ENCODE assay signal across 27 mouse cellular contexts in the genomic region with DNA sequence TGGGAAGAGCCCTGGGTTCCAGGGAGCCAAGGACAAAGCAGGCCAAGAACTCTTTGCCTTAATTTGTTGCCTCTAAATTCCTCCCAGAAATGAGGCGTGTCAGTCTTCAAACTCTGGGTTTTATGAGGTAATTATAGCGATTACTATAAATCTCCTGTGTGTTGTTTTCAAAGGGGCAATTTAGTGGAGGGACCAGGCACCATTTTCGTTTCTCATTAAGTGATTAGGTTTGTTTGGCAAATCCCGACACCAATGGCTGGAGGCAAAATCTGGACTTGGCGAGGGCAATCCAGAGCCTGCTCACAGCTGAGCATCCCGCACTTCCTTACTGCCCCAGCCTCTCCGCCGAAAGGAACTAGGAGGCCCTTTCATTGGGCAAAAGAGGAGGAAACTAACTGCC. TPM values are rescaled to one million over a fixed set of nuclear protein-coding genes. Genes with fewer than 3 reads are reported as not detected.
DNase-seq lines count a peak whose midpoint lies in the region; ATAC-seq and TF ChIP-seq lines count a peak whose summit lies in the region.
"Had no signal": no experiment of that assay in that cellular context is flagged by ENCODE, and none has a peak within 500 bp of the region (broad histone marks: within the 10 kb centered on the region; RNA-seq: fewer than 3 reads in every experiment).

No protein-coding gene starts in this region.

- H3K27me3 ChIP-seq in limb, embryonic 14.5 days (ENCODE audit: control insufficient read depth, insufficient read depth, low read length): peaks cover 34% of the 10 kb centered on the region
- H3K27me3 ChIP-seq: stomach, embryonic 15.5 days had no signal

- no peak overlapping the region for H3K9ac ChIP-seq in limb, embryonic 14.5 days (ENCODE audit: low read depth, low read length, severe bottlenecking)
- H3K9ac ChIP-seq: heart, embryonic 13.5 days; hindbrain, embryonic 12.5 days; limb, embryonic 12.5 days; liver, embryonic 15.5 days; neural tube, embryonic 15.5 days; stomach, embryonic 15.5 days had no signal

- peaks cover 6% of the 10 kb centered on the region; the same call in 1 of the 2 replicates for H3K4me1 ChIP-seq in limb, embryonic 14.5 days (ENCODE audit: control insufficient read depth, insufficient read depth, low read length)
- H3K4me1 ChIP-seq: heart, embryonic 13.5 days; liver, embryonic 15.5 days; stomach, embryonic 15.5 days had no signal

- 11% methylated on average over 8 of the region's 8 CpGs for WGBS in limb, embryonic 14.5 days

- H3K36me3 ChIP-seq in limb, embryonic 14.5 days (ENCODE audit: control insufficient read depth, insufficient read depth, low read length): no peaks in the 10 kb centered on the region
- H3K36me3 ChIP-seq: heart, embryonic 13.5 days; hindbrain, embryonic 12.5 days; limb, embryonic 12.5 days; liver, embryonic 15.5 days; neural tube, embryonic 15.5 days; stomach, embryonic 15.5 days had no signal

- TF ChIP-seq POLR2A in limb, embryonic 14.5 days (IDR thresholded peaks at IDR 0.05; ENCODE audit: borderline replicate concordance, extremely low read depth, insufficient read depth, insufficient read length): no peak

- no peak overlapping the region for H3K27ac ChIP-seq in limb, embryonic 14.5 days (replicated peaks; ENCODE audit: low read depth, low read length)
- H3K27ac ChIP-seq: gastrocnemius, adult 2 months; heart, embryonic 13.5 days; hindbrain, embryonic 12.5 days; limb, embryonic 12.5 days; liver, embryonic 15.5 days; neural tube, embryonic 15.5 days; stomach, embryonic 15.5 days had no signal

- intact Hi-C loops in left cerebral cortex, postnatal 4 days (cut with DNase I): loop anchor here (10.0 kb wide), 1 partner anchor 298 kb away; no protein-coding TSS in a partner anchor

- no peak overlapping the region for H3K4me3 ChIP-seq in limb, embryonic 14.5 days (replicated peaks; ENCODE audit: low read length)
- H3K4me3 ChIP-seq: gastrocnemius, adult 2 months; heart, embryonic 13.5 days; hindbrain, embryonic 12.5 days; limb, embryonic 12.5 days; liver, embryonic 15.5 days; neural tube, embryonic 15.5 days; stomach, embryonic 15.5 days had no signal

- no peaks in the 10 kb centered on the region for H3K9me3 ChIP-seq in limb, embryonic 14.5 days (ENCODE audit: control insufficient read depth, low read length)
- H3K9me3 ChIP-seq: heart, embryonic 13.5 days; hindbrain, embryonic 12.5 days; limb, embryonic 12.5 days; liver, embryonic 15.5 days; neural tube, embryonic 15.5 days; stomach, embryonic 15.5 days had no signal

- 0 out of 2 replicates have a peak, but pooled peaks have one; percentile 33 for ATAC-seq in limb, embryonic 14.5 days (ENCODE audit: low FRiP score, low read depth)

- peak; percentile 67 for DNase-seq in heart, adult 11 months
- no peak for DNase-seq in heart, adult 18-20 months
- DNase-seq in embryo, embryonic 10.5 days (ENCODE audit: low spot score): peak; percentile 35
- peak; percentile 78 for DNase-seq in forelimb bud, embryonic 11.5 days (ENCODE audit: low read depth, low spot score)
- peak; percentile 20 for DNase-seq in limb, embryonic 14.5 days (ENCODE audit: low spot score)
- no peak for DNase-seq in gastrocnemius, adult 8-10 months (ENCODE audit: low spot score in 2 of 2)
- DNase-seq in left cerebral cortex, postnatal 4 days: no peak
- DNase-seq: adrenal gland, postnatal 25 days; cerebellum, postnatal 10 days; gastrocnemius, adult 2 months; heart, postnatal 14 days; kidney, adult 11 months; lung, postnatal 4 days; right cerebral cortex, adult 18-20 months; thymus, postnatal 36 days had no signal

- H3K4me2 ChIP-seq in limb, embryonic 14.5 days (replicated peaks; ENCODE audit: low read depth, low read length, severe bottlenecking): no peak overlapping the region
- H3K4me2 ChIP-seq: heart, embryonic 13.5 days; hindbrain, embryonic 12.5 days; limb, embryonic 12.5 days; liver, embryonic 15.5 days; neural tube, embryonic 15.5 days; stomach, embryonic 15.5 days had no signal

RNA-seq across cellular contexts. Expression of a gene that starts 16.8 kb away (rescaled TPM):
- not detected for total RNA-seq in heart, adult 18-20 months (2021)
- polyA plus RNA-seq in limb, embryonic 14.5 days (2012; rRNA removed): not detected in 2 replicates
- not detected in 2 replicates for polyA plus RNA-seq in limb, embryonic 14.5 days (2014; fragmentation: Nextera tagmentation; extraction: Ambion mirVana)
- not detected for total RNA-seq in gastrocnemius, adult 8-10 months (2022)
- not detected for total RNA-seq in left cerebral cortex, postnatal 4 days (2021)
- total RNA-seq: adrenal gland, postnatal 25 days; ES-E14; gastrocnemius, adult 2 months; heart, postnatal 14 days; layer of hippocampus, postnatal 14 days; left cerebral cortex, adult 8-10 months had no signal
- polyA plus RNA-seq: gonadal fat pad, adult 2 months; heart, embryonic 13.5 days; hindbrain, embryonic 12.5 days; kidney, embryonic 16.5 days; limb, embryonic 12.5 days; liver, embryonic 15.5 days; lung, embryonic 16.5 days; neural tube, embryonic 15.5 days; stomach, embryonic 15.5 days had no signal

RNA-seq across cellular contexts. Expression of a gene that starts 33.9 kb away (rescaled TPM):
- under 1 TPM; 0.35 to 0.49 TPM for total RNA-seq in heart, adult 18-20 months (2021)
- 3.9 and 6.6 TPM in 2 replicates for polyA plus RNA-seq in limb, embryonic 14.5 days (2012; rRNA removed)
- 1.2 and 1.5 TPM in 2 replicates for polyA plus RNA-seq in limb, embryonic 14.5 days (2014; fragmentation: Nextera tagmentation; extraction: Ambion mirVana)
- under 1 TPM in 3 of 4 experiments, not detected in 1; 0.10 to 0.29 (median 0.19) TPM for total RNA-seq in gastrocnemius, adult 8-10 months (2022)
- total RNA-seq in left cerebral cortex, postnatal 4 days (2021): 1 to 10 TPM in 1 of 2 experiments, under 1 TPM in 1; 0.76 to 1.2 TPM
- polyA plus RNA-seq: liver, embryonic 15.5 days had no signal

RNA-seq across cellular contexts. Expression of a gene that starts 44.5 kb away (rescaled TPM):
- 10 to 100 TPM; 36.5 to 36.6 TPM for total RNA-seq in heart, adult 18-20 months (2021)
- 37.0 and 42.4 TPM in 2 replicates for polyA plus RNA-seq in limb, embryonic 14.5 days (2012; rRNA removed)
- polyA plus RNA-seq in limb, embryonic 14.5 days (2014; fragmentation: Nextera tagmentation; extraction: Ambion mirVana): 103 and 120 TPM in 2 replicates
- 10 to 100 TPM; 16.5 to 20.5 (median 18.4) TPM for total RNA-seq in gastrocnemius, adult 8-10 months (2022)
- 100 to 1,000 TPM; 141 to 149 TPM for total RNA-seq in left cerebral cortex, postnatal 4 days (2021)

RNA-seq across cellular contexts. Expression of a gene that starts 57.4 kb away (rescaled TPM):
- under 1 TPM; 0.20 to 0.23 TPM for total RNA-seq in heart, adult 18-20 months (2021)
- polyA plus RNA-seq in limb, embryonic 14.5 days (2012; rRNA removed): 16.2 and 18.0 TPM in 2 replicates
- 11.5 and 12.8 TPM in 2 replicates for polyA plus RNA-seq in limb, embryonic 14.5 days (2014; fragmentation: Nextera tagmentation; extraction: Ambion mirVana)
- under 1 TPM in 2 of 4 experiments, not detected in 2; 0.10 to 0.18 TPM for total RNA-seq in gastrocnemius, adult 8-10 months (2022)
- total RNA-seq in left cerebral cortex, postnatal 4 days (2021): 1 to 10 TPM; 2.9 to 3.1 TPM

Comparison
In these comparisons a context has a peak if more than half of its experiments do, and no peak if none do; other contexts are left out.
1. DNase-seq: peak in heart, adult 11 months (single experiment), embryo, embryonic 10.5 days (single experiment), forelimb bud, embryonic 11.5 days (single experiment) and limb, embryonic 14.5 days (single experiment); none in heart, adult 18-20 months (0 of 2), gastrocnemius, adult 8-10 months (0 of 2) and left cerebral cortex, postnatal 4 days (single experiment).